ENCODE assay signal across 9 mouse cellular contexts in the genomic region with DNA sequence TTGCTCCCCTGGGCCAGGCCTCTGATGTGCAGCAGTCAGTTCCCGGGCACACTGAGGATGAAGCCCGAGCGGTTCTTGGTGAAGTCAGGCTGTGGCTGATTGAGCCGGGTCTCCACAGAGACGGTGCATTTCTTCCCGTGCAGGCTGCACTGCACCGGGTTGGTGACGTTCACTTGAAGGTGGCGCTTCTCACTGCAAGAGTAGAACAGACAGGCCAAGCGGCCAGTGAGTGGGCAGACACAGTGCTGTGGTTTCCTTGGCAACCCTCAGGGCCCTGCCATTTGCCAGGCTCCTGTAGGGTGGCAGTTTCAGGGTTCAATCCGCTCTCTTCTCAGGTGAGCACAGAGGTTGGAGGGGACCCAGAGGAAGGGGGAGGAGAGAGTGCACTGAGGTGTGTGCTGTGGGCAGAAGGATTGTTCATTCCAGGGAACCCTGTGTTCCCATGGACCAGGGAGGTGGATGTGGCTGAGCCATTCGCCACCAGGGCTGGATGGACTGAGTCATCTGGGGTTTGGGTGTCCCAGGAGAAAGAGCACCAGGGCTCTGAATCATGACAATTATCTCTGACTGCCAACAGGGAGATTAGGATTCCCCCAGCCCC. TPM values are rescaled to one million over a fixed set of nuclear protein-coding genes. Genes with fewer than 3 reads are reported as not detected.
DNase-seq lines count a peak whose midpoint lies in the region; ATAC-seq and TF ChIP-seq lines count a peak whose summit lies in the region.
"Had no signal": no experiment of that assay in that cellular context is flagged by ENCODE, and none has a peak within 500 bp of the region (broad histone marks: within the 10 kb centered on the region; RNA-seq: fewer than 3 reads in every experiment).

No protein-coding gene starts in this region.

- H3K36me3 ChIP-seq in liver, embryonic 11.5 days (ENCODE audit: control insufficient read depth, insufficient read depth, low read length) = no peaks in the 10 kb centered on the region
- H3K36me3 ChIP-seq in embryonic facial prominence, embryonic 15.5 days = no peaks in the 10 kb centered on the region
- H3K36me3 ChIP-seq in neural tube, embryonic 12.5 days = peaks cover 5% of the 10 kb centered on the region
- no peaks in the 10 kb centered on the region for H3K36me3 ChIP-seq in heart, adult 2 months (ENCODE audit: control insufficient read depth, insufficient read depth, low read length)
- H3K36me3 ChIP-seq: heart, embryonic 15.5 days had no signal

- H3K4me3 ChIP-seq in liver, embryonic 11.5 days (ENCODE audit: low read depth, low read length) = no peak overlapping the region
- H3K4me3 ChIP-seq in embryonic facial prominence, embryonic 15.5 days (replicated peaks) = no peak overlapping the region
- no peak overlapping the region for H3K4me3 ChIP-seq in neural tube, embryonic 12.5 days
- no peak overlapping the region for H3K4me3 ChIP-seq in heart, adult 2 months
- H3K4me3 ChIP-seq: heart, embryonic 15.5 days had no signal

- 0 out of 2 replicates have a peak, but pooled peaks have one; percentile 12 for ATAC-seq in liver, embryonic 11.5 days (replicated peaks; ENCODE audit: low FRiP score)
- peak; percentile 11; the same call in 1 of the 2 replicates for ATAC-seq in embryonic facial prominence, embryonic 15.5 days (ENCODE audit: insufficient number of reproducible peaks, low FRiP score, low TSS enrichment, low read depth)
- peak; percentile 49 for ATAC-seq in neural tube, embryonic 12.5 days (ENCODE audit: low FRiP score, low read depth)

- H3K9ac ChIP-seq in liver, embryonic 11.5 days (ENCODE audit: low read depth, low read length) = no peak overlapping the region
- H3K9ac ChIP-seq in embryonic facial prominence, embryonic 15.5 days = no peak overlapping the region
- H3K9ac ChIP-seq in neural tube, embryonic 12.5 days = peak overlapping the region; percentile 38; the same call in 1 of the 2 replicates
- H3K9ac ChIP-seq in heart, adult 2 months (ENCODE audit: low read depth, low read length) = no peak overlapping the region
- H3K9ac ChIP-seq: heart, embryonic 15.5 days had no signal

- H3K4me2 ChIP-seq in liver, embryonic 11.5 days = no peak overlapping the region
- H3K4me2 ChIP-seq in embryonic facial prominence, embryonic 15.5 days (replicated peaks) = no peak overlapping the region
- peak overlapping the region; percentile 30 for H3K4me2 ChIP-seq in neural tube, embryonic 12.5 days (replicated peaks)
- H3K4me2 ChIP-seq: heart, embryonic 15.5 days had no signal

- no peaks in the 10 kb centered on the region for H3K9me3 ChIP-seq in liver, embryonic 11.5 days (ENCODE audit: control insufficient read depth, low read length)
- H3K9me3 ChIP-seq in embryonic facial prominence, embryonic 15.5 days (replicated peaks) = no peaks in the 10 kb centered on the region
- H3K9me3 ChIP-seq in neural tube, embryonic 12.5 days = no peaks in the 10 kb centered on the region
- H3K9me3 ChIP-seq: heart, embryonic 15.5 days had no signal

- TF ChIP-seq POLR2A in heart, adult 2 months (IDR thresholded peaks at IDR 0.05; ENCODE audit: insufficient read depth, low read depth, low read length) = no peak

- no peak for DNase-seq in liver, embryonic 11.5 days (ENCODE audit: low spot score)
- DNase-seq in liver = no peak
- peak; percentile 91 for DNase-seq in layer of hippocampus, adult 9-11 months
- no peak for DNase-seq in gastrocnemius, postnatal 10 days
- DNase-seq in lung, postnatal 25 days (ENCODE audit: low spot score) = no peak
- DNase-seq in heart, adult 2 months = no peak

- TF ChIP-seq CTCF in heart, adult 2 months (IDR thresholded peaks at IDR 0.05) = no peak

- H3K4me1 ChIP-seq in liver, embryonic 11.5 days (replicated peaks; ENCODE audit: control insufficient read depth, insufficient read depth, low read length) = peaks cover 3% of the 10 kb centered on the region; the same call in 1 of the 2 replicates
- H3K4me1 ChIP-seq in embryonic facial prominence, embryonic 15.5 days = peaks cover 26% of the 10 kb centered on the region
- H3K4me1 ChIP-seq in neural tube, embryonic 12.5 days = peaks cover 48% of the 10 kb centered on the region
- H3K4me1 ChIP-seq in heart, adult 2 months (ENCODE audit: control insufficient read depth, insufficient read depth, low read length) = no peaks in the 10 kb centered on the region

- intact Hi-C loops in heart, adult 2 months (cut with DNase I) = no loop called here

- WGBS in liver, embryonic 11.5 days = 61% methylated on average over 12 of the region's 12 CpGs
- 45% methylated on average over 12 of the region's 12 CpGs for WGBS in embryonic facial prominence, embryonic 15.5 days
- WGBS in neural tube, embryonic 12.5 days = 32% methylated on average over 12 of the region's 12 CpGs
- 82% methylated on average over 12 of the region's 12 CpGs for whole genome bisulfite sequencing in heart, adult 2 months

- no peak overlapping the region for H3K27ac ChIP-seq in liver, embryonic 11.5 days (ENCODE audit: low read depth, low read length)
- H3K27ac ChIP-seq in embryonic facial prominence, embryonic 15.5 days (replicated peaks) = no peak overlapping the region
- peak overlapping the region; percentile 47; the same call in 1 of the 2 replicates for H3K27ac ChIP-seq in neural tube, embryonic 12.5 days
- H3K27ac ChIP-seq in heart, adult 2 months = no peak overlapping the region
- H3K27ac ChIP-seq: heart, embryonic 15.5 days had no signal

- no peaks in the 10 kb centered on the region; the same call in 1 of the 2 replicates for H3K27me3 ChIP-seq in liver, embryonic 11.5 days (replicated peaks; ENCODE audit: control insufficient read depth, insufficient read depth, low read length)
- H3K27me3 ChIP-seq in embryonic facial prominence, embryonic 15.5 days = no peaks in the 10 kb centered on the region
- peaks cover 14% of the 10 kb centered on the region; the same call in 1 of the 2 replicates for H3K27me3 ChIP-seq in neural tube, embryonic 12.5 days (replicated peaks)
- no peaks in the 10 kb centered on the region for H3K27me3 ChIP-seq in heart, adult 2 months (ENCODE audit: control insufficient read depth, insufficient read depth, low read length)

- H3K79me2 ChIP-seq in heart, adult 2 months (replicated peaks; ENCODE audit: control insufficient read depth, insufficient read depth, low read length) = no peaks in the 10 kb centered on the region

- no peak for TF ChIP-seq EP300 in heart, adult 2 months (IDR thresholded peaks at IDR 0.05; ENCODE audit: insufficient read depth, low read depth, low read length)

RNA-seq across cellular contexts. Expression of a gene that starts 7.5 kb away (rescaled TPM):
- 0.68 and 0.77 TPM in 2 replicates for polyA plus RNA-seq in liver, embryonic 11.5 days (2014; fragmentation: Nextera tagmentation; extraction: Ambion mirVana)
- 4.5 and 5.3 TPM in 2 replicates for polyA plus RNA-seq in embryonic facial prominence, embryonic 15.5 days (2015; fragmentation: Nextera tagmentation; extraction: Ambion mirVana)
- 73.1 and 74.2 TPM in 2 replicates for polyA plus RNA-seq in neural tube, embryonic 12.5 days (2016; fragmentation: Nextera tagmentation; extraction: Ambion mirVana)
- 1 to 10 TPM; 5.5 to 7.2 TPM for total RNA-seq in gastrocnemius, postnatal 10 days (2021)
- total RNA-seq in heart, adult 2 months (2021) = 1 to 10 TPM in 1 of 2 experiments, under 1 TPM in 1; 0.84 to 2.3 TPM
- polyA plus RNA-seq in heart, adult 2 months (2012; rRNA removed) = 0.61 and 0.85 TPM in 2 replicates

RNA-seq across cellular contexts. Expression of a gene that starts 55.9 kb away (rescaled TPM):
- polyA plus RNA-seq in liver, embryonic 11.5 days (2014; fragmentation: Nextera tagmentation; extraction: Ambion mirVana) = 256 and 289 TPM in 2 replicates
- polyA plus RNA-seq in embryonic facial prominence, embryonic 15.5 days (2015; fragmentation: Nextera tagmentation; extraction: Ambion mirVana) = 293 and 308 TPM in 2 replicates
- polyA plus RNA-seq in neural tube, embryonic 12.5 days (2016; fragmentation: Nextera tagmentation; extraction: Ambion mirVana) = 309 and 324 TPM in 2 replicates
- total RNA-seq in gastrocnemius, postnatal 10 days (2021) = 100 to 1,000 TPM; 121 to 126 TPM
- total RNA-seq in heart, adult 2 months (2021) = 100 to 1,000 TPM in 1 of 2 experiments, 10 to 100 TPM in 1; 98.4 to 107 TPM
- polyA plus RNA-seq in heart, adult 2 months (2012; rRNA removed) = 51.3 and 83.3 TPM in 2 replicates

Comparison
In these comparisons a context has a peak if more than half of its experiments do, and no peak if none do; other contexts are left out.
1. RNA of a gene that starts 7.5 kb away (polyA plus RNA-seq): 73.1 to 74.2 TPM in neural tube, embryonic 12.5 days; 4.5 to 5.3 TPM in embryonic facial prominence, embryonic 15.5 days, 0.68 to 0.77 TPM in liver, embryonic 11.5 days and 0.61 to 0.85 TPM in heart, adult 2 months; every median in the first group is over 10 times any median in the second.
2. Peak in every context shown above with its lines, with median percentiles within 50 percentile points of each other: ATAC-seq.